Mouse (Mus musculus) kidney, adult 10 weeks (tissue): ENCODE results near the gene Tmf1. TPM values are rescaled to one million over a fixed set of nuclear protein-coding genes. Genes with fewer than 3 reads are reported as not detected.

ENCODE experiments used
- polyA plus RNA-seq: library from polyadenylated mRNA; stranded (reverse); fragments of 350-450 nt; fragmentation: Illumina TruSeq; extraction: RNeasy Lipid Tissue Mini Kit (QIAGEN cat#74804); gene quantifications from one replicate; pipeline ENCODE4 v1.2.3, GENCODE M21; 2014; ENCODE audit warnings: low read depth, low replicate concordance

The Tmf1 gene
- polyA plus RNA-seq = 47.7 TPM

DNA sequence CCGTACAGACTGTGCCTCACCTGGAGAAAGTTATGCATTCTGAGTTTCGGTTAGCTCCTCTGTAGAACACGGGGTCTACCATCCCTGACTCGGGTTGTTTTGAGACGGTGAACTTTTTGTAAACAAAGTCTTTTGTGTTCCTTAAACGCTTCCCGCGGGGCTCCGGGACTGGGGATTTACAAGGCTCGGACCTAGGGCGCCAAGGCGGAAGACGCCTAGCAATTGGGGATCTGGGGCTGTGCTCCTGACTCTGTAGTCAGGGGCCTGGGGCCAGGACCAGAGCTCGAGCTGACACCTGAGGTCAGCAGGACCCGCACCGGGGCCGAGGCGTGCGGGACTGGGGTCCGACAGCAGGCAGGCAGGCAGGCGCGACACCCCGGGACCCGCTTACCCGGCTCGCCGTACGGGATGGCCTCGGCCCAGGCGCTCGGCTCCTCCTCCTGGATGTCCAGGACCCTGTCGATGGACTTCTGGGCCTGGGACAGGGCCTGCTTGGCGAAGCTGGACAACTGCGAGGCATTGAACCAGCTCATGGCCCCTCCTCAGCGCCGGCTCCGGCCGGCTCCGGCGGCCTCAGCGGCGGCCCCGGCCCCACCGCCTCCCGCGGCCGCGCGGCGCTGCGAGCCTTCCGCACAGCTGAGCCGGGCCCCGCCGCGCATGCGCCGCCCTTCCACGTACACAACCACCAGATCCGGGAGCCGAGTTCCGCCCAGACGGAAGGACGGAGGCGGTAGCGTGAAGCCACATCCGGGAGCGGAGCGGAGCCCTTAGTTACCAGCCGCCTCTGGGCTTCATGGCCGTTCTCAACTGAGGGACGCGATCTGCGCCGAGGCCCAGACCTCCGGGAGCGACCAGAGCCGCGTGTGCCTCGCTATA lies at the start of gene Tmf1:
Tmf1 (minus strand) TSS at position 632 of the 876 bp plus-strand sequence.

DNA sequence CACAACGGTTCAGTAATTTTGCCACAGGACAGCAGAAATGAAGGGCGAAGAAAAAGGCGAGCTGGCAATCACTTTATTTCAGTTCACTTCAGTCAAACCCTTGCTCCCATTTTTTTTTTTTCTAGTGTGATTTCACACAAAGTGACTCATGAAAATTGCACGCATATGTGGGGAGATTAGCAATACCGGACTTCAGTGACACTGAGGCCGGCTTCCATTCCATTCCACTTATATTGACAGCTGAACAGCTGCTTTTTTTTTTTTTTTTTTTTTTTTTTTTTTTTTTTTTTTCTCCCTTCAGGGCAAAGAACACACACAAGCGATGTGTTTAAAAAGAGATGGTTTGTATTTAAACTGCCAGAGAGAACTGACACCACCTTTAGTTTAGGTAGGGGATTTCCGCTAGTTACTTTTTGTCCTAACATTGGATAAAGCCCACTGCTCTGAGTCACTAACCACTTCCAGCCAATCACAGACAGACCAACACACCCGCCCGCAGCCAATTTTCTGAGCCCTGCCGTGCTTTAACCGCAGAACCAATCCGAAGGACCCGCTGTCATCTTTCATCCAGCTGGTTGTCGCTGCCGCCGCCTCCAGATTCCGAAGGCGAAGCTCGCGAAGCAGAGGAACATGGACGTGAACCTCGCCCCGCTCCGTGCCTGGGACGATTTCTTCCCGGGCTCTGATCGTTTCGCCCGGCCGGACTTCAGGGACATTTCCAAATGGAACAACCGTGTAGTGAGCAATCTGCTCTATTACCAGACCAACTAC lies 31.5 kb upstream of the Tmf1 start, which contains the start of gene Arl6ip5:
Arl6ip5 (plus strand) TSS at position 499 of the 771 bp plus-strand sequence.

DNA sequence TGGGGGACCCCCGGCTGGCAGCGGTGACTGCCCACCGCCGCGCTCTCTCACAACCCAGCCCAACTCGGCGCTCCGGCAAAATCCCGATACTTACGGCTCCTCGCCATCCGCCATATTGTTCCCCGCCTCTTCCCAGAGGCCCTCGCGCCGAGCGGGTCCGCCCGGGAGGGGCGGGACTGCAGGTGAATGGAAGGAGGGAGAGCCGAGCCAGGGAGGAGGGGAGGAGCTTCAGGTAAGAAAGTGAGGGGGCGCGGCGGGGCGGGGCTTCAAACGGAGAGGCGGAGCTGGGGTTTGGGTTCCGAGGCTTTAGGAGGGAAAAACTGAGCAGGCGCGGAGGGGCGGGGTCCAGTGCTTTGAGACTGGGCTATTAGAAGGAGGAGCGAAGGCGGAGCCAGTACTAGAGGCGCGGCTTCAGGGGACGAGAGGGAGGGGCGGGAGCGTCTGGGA lies 26.5 kb upstream of the Tmf1 start, which contains the start of gene Uba3:
Uba3 (minus strand) TSS at position 209 of the 447 bp plus-strand sequence.

DNA sequence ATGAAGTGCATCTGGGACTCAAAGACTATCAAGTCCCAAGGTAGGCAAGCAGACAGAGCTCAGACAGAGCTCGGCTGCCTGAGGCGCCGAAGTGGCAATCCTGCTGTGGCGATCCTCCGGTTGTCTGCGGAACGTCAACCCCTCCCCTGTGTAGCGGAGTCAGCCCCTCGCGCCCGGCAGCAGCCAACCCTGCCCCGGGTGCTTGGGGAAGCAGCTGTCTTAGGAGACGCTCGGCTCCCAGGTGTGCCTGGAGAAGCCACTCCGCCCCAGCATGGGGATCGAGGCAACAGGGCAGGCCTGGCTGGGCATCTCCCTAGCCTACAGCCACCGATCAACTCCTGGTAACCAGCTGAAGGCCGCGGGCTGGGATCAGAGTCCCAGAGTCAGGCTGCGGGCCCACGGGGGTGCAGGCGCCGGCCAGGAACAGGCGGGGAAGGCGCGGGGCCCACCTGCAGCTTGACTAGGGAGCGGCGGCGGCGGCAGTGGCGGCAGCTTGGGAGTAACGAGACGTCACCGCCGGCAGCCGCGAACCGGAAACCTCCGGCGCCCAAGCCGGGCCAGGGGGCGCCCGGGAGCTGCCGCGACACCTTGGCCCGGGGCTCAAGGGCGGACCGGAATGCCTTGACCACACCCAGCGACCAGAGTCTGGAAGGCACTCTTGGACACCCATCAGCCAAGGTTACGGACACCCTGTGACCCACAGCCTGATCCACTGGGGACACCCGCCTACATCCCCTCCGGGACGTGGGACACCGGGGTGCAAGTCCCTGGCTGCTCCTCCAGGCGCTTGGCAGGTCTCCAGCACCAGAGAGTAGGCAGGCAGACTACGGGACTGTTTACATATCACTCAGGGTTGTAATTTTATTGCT lies 30.3 kb downstream of the Tmf1 start, which contains the start of gene Eogt:
Eogt (minus strand) TSS at position 800 of the 869 bp plus-strand sequence.

Other genes starting within 250 kb of the Tmf1 start
- not detected for gene Fam19a4, start 118.7 kb downstream of the Tmf1 start, polyA plus RNA-seq
- 20.3 TPM for gene Eogt, start 29.9 kb downstream of the Tmf1 start, polyA plus RNA-seq
- 169 TPM for gene Uba3, start 26.5 kb upstream of the Tmf1 start, polyA plus RNA-seq
- gene Arl6ip5, start 31.6 kb upstream of the Tmf1 start, polyA plus RNA-seq = 79.1 TPM
- gene Lmod3, start 73.6 kb upstream of the Tmf1 start, polyA plus RNA-seq = 0.85 TPM